Mouse (Mus musculus): ENCODE results near the gene Mcemp1.
A peak's percentile ranks its signal among the peaks of the same experiment; 100 is the strongest.

- TF ChIP-seq TAL1 (IDR thresholded peaks at IDR 0.05; ENCODE audit: low read length) (no peak), POLR2A (IDR thresholded peaks at IDR 0.05; ENCODE audit: control insufficient read depth in 1 of 2, insufficient read depth in 1 of 2, low read depth in 1 of 2, low read length in 2 of 2, poor library complexity in 1 of 2) (no peak), CTCF (IDR thresholded peaks at IDR 0.05 in 2 of 3, conservative IDR thresholded peaks at IDR 0.05 in 1 of 3; ENCODE audit: control insufficient read depth in 1 of 3, insufficient read depth in 1 of 3, low read depth in 2 of 3, low read length in 3 of 3, poor library complexity in 1 of 3, severe bottlenecking in 1 of 3) (peak; percentile 50 to 65 (median 60); a peak in 5 of 6 replicates)
Measured at GRCm38 (mm10) chr8:3705711-3706110, 40.2 kb downstream of the Mcemp1 start.
